Mouse (Mus musculus) T-helper 2 cell (primary cell): ENCODE results near the gene Ntm.

Source experiments
- in situ Hi-C: fragments of 300-600 bp; cut with MboI, MseI; formaldehyde crosslinking; loops from one replicate; pipeline ENCODE4 v1.15.1; 2025; ENCODE audit warnings: high pct_unique_total_duplicates

Gene Ntm

DNA sequence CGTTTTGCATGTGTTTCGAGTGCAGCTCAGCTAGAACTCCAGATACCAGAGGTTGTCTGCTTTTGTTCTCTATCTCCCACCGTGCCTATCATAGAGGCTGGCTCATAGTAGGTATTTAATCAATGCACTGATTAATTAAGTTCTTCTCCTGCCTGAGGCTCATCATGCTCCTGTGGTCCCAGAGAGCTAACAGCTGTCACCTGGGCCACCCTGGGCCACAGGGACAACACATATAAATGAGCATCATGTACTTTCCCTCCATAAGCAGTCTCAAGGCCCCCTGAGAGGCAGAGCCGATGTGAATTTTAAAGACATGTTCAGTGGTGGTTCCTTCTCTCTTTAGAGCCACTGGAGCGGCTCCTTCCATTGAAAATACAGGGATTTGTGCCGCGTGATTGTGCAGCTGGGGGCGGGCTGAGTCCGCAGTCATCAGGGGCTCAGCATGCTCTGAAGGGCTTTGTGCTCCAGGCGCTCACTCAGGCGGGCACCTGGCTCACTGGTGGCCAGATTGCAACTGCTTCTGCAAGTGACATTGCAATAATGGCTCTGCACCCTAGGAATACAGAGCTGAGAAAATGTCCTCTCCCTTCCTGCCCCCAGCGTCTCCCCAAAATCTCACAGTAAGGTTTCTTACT is 160.8 kb downstream of the Ntm start:
- in situ Hi-C loops = no loop called here

- in situ Hi-C loops = loop anchor here (25.0 kb wide), 1 partner anchor 766 kb away; no protein-coding TSS in a partner anchor
These were observed 166.7 kb downstream of the Ntm start for GRCm38 (mm10) chr9:29796281-29796680.

GRCm38 (mm10) chr9:29791199-29791915 is 171.6 kb downstream of the Ntm start:
- in situ Hi-C loops = loop anchor here (25.0 kb wide), 1 partner anchor 771 kb away; no protein-coding TSS in a partner anchor

DNA sequence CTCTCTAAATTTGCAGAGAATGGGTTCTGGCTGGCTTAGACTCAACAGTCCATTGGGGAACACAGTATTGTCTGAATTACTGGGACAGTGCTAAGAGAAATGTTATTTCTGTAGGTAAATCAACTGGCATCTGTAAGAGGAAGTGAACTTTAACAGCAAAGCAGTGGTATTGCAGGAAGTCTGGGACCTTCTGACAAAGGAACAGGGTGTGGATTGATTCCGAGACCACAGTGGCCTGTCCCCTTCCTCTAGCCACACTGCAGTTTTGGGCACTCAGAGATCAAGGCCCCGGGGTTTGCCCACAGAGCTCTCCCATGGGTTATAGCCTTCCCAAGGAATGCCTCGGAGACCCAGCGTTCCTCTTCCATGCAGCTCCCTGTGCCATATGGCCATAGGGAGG is 172.9 kb downstream of the Ntm start:
- in situ Hi-C loops = loop anchor here (25.0 kb wide), 1 partner anchor 772 kb away; no protein-coding TSS in a partner anchor

DNA sequence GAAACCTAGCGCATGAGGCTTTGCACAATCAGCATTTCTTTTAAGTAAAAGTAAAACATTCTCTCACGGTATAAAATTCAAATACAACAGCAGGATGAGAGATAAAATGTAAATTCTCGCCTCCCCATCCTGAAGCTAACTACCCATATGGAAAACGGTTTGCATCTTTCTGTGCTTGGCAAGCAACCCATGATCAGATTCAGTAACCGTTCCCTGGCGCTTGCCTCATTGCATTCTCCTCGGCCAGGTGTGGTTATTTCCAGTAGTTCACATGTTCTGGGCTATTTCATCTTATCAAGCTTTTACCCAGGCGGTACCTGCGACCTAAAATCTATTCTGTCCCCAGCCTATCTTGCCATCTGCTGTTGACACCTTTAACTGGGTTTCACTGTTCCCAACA is 174.1 kb downstream of the Ntm start:
- in situ Hi-C loops = loop anchor here (25.0 kb wide), 1 partner anchor 773 kb away; no protein-coding TSS in a partner anchor

- in situ Hi-C loops = loop anchor here (25.0 kb wide), 1 partner anchor 775 kb away; no protein-coding TSS in a partner anchor
These were observed 175.5 kb downstream of the Ntm start for GRCm38 (mm10) chr9:29787408-29787807.

DNA sequence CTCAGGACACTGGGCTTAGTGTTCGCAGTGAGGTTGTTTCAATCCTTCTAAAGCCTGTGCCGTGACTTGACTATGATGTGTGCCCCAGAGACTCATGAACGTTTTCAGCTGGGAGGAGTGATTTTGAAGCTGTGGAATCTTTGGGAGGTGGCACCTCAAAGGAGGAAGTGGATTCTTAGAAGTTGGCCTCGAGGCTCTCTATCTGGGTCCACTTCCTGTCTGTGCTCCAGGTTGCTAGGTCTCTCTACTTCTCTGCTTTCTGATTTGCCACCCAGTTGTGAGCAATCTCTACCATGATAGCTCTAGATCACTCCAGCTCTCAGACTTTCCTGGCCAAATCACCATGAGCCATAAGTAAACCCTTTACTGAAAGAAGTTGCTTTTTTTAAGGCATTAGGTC is 180.2 kb downstream of the Ntm start:
- in situ Hi-C loops = loop anchor here (25.0 kb wide), 1 partner anchor 780 kb away; no protein-coding TSS in a partner anchor

- in situ Hi-C loops = loop anchor here (25.0 kb wide), 1 partner anchor 783 kb away; no protein-coding TSS in a partner anchor
These were observed 183.2 kb downstream of the Ntm start for GRCm38 (mm10) chr9:29779739-29780138.

DNA sequence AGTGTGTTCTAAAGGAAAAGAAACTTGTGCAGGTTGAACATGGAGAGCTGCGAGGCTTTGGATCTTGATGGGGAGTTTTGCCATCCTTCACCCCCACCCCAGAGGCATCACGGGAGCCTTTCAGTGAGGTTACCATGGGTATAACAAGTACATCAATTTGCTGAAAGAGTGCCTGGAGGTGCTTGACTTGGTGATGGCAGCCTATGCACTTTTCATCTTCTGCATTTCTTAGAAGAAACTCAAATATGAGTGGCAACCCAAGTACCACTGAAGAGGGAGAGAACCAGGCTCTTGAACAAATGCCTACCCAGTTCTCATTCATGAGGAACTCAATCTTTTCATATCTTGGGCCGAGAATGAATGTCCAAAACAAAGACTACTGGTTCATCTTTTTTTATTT is 186.0 kb downstream of the Ntm start:
- in situ Hi-C loops = loop anchor here (25.0 kb wide), 1 partner anchor 785 kb away; no protein-coding TSS in a partner anchor

DNA sequence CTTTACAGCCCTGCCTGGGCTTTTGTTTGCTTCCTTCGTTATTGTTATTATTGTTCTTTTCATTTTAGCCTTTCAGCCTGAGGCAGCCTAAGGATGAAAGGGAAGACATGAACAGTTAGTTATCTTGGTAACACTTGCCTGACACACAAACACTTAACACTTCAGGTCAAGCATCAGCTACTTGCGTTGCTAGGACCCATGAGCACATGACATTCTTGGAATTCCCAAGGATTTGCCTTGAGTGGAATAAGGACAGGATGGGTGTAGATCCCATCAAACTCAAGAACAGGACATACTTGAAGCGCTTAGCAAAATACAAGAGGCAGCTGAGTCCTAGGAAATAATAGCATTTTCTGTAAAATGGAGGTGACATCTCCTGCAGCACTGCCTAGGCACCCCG is 186.4 kb downstream of the Ntm start:
- in situ Hi-C loops = loop anchor here (25.0 kb wide), 1 partner anchor 786 kb away; no protein-coding TSS in a partner anchor

DNA sequence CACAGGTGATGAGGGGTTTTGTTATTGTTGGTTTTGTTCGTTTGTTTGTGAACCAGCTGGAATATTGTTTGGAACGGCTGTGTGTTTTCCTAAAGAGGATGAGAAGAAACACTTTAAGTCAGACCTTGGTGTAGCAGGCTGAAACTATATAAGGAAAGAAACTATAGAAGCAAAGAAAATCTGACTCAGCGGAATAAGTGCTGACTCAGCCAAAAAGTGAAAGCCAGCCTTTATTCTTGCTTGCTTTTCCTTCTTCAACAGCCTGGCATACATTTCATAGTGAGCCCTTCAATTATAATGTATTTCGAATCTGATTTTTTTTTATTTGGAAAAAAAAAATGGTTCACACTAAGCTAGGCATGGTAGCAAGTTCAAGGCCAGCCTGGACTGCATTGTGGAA is 186.9 kb downstream of the Ntm start:
- in situ Hi-C loops = loop anchor here (25.0 kb wide), 1 partner anchor 786 kb away; no protein-coding TSS in a partner anchor

- in situ Hi-C loops = no loop called here
These were observed 190.1 kb downstream of the Ntm start for GRCm38 (mm10) chr9:29772625-29773388.

DNA sequence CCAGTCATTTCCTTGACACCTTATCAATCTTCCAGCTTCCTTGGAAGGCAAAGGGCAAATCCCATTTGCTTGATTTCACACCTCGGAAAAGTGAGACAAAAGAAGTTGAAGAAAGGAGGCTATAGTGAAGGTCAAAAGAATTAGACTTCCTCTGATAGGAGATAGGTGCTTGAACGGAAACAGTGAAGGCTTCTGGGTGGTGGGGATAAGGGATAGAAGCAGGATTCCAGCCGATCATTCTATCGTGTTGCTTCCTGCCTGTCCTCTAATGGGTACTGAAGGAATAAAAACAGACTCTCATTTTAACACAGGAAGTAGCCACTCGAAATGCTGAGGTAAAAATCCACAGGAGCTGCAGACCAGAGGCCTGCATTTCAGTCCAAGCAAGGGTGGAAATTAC is 191.1 kb downstream of the Ntm start:
- in situ Hi-C loops = no loop called here

DNA sequence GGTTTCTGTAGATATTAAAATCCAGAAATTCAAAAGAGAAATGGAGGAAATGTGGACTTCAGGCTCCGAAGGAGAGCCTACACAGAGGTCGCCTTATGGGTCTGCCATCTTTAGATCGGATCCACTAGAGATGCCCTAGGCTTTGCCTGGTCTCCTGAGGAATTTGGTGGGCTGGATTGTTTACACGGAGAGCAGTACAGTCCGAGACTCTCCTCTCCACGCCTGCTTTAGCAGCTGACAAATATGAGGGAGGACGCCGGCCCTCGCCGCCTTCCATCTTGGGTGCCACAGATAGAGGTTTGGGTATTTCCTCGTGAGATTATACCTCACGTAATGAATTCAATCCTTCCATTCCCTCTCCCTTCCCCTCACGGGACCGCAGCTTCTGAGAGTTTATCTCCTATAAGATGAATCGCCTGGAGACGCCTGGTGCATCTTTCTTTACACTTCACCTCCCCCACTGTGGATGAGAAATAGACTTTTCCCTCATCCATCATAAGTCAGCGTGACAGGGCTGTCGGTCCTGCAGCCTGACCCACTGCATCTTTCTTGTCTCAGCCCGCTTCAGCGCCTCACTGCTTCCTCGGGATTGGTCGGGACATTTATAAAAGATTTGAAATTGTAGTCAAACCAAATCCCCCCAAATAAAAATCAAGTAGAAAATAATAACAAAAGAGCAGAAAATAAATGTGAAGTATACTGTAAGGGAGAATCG is 191.7 kb downstream of the Ntm start:
- in situ Hi-C loops = no loop called here

- in situ Hi-C loops = no loop called here
These were observed 193.6 kb downstream of the Ntm start for GRCm38 (mm10) chr9:29769361-29769760.

GRCm38 (mm10) chr9:29765990-29766980 is 196.7 kb downstream of the Ntm start:
- in situ Hi-C loops = no loop called here

DNA sequence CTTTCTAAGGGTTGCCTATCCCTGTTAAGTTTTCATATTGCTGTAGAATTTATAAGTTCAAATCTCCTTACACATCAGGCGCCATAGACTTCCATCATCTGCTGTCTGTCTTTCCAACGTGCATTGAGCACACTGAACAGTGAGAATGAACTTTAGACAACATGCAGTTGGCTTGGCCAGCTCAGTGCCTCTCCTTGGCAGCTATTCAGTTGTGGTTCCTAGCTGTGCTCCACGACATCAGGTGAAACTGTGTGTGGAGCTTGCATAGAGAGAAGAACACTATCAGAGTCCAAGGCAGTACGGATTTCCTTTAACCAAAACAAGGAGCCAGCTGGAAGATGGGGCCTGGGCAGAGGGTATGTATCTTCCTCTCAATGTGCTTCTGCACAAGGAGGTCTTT is 199.6 kb downstream of the Ntm start:
- in situ Hi-C loops = no loop called here

DNA sequence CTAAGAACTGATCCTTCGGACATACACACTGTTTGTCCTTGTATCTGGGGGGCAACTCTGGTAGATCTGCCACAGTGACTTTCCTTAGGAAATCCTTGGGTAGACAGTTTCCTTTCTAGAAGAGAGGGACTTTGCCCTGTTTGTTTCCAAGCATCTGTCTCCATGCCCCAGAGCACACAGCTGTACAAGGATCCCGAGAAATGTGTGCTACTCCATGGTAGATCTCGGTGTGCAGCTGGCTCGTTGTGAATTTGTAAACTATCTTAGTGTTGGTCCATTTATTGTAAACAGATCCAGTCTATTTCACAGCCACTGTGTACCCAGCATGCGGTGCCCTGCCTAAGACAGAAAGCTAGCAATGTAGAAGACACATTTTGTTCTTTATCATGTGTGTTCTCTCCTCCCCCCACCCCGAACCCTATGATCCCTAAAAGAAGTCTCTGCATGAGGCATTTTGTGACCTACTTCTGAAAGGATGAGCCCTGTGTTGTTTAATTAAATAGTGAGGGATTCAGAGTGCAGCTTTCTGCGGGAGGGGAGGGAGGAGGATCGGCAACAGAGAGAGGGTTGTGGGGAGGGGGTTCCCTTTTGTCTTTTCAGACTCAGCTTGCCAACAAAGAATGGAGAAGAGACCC is 200.9 kb downstream of the Ntm start:
- in situ Hi-C loops = no loop called here

GRCm38 (mm10) chr9:29761511-29761910 is 201.4 kb downstream of the Ntm start:
- in situ Hi-C loops = no loop called here

- in situ Hi-C loops = no loop called here
These were observed 203.0 kb downstream of the Ntm start for GRCm38 (mm10) chr9:29759940-29760339.
